Mouse (Mus musculus) hindbrain, embryonic 14.5 days (tissue): ENCODE data around the gene Hnf1a. TPM values are rescaled to one million over a fixed set of nuclear protein-coding genes. Genes with fewer than 3 reads are reported as not detected.
A peak's percentile ranks its signal among the peaks of the same experiment; 100 is the strongest.

Experiments used
- ATAC-seq: fragments of 200-750 bp; cut with Nextera tagmentation; 2 replicates; pipeline ENCODE4 v1.8.0; 2017; ENCODE audit warnings: moderate number of reproducible peaks, mild to moderate bottlenecking, moderate TSS enrichment, moderate library complexity; ENCODE audit not compliant: low FRiP score
- DNase-seq: peaks from one replicate; pipeline ENCODE4 v3.0.0-alpha.2; 2015; ENCODE audit warnings: low spot score
- H3K27ac ChIP-seq: fragments of 300-500 bp; sonication (generic); 2 replicates; pipeline ENCODE4 v1.5.1; 2014; ENCODE audit warnings: mild to moderate bottlenecking, moderate library complexity
- H3K27me3 ChIP-seq: fragments of 300-500 bp; sonication (generic); 2 replicates; pipeline ENCODE4 v1.6.1; 2014; ENCODE audit warnings: mild to moderate bottlenecking, low read length, mixed read lengths; ENCODE audit not compliant: control insufficient read depth, insufficient read depth
- H3K36me3 ChIP-seq: fragments of 300-500 bp; sonication (generic); replicated peaks from 2 replicates; pipeline ENCODE4 v1.6.1; 2014; ENCODE audit not compliant: control insufficient read depth, insufficient read depth
- H3K4me1 ChIP-seq: fragments of 300-500 bp; sonication (generic); replicated peaks from 2 replicates; pipeline ENCODE4 v1.6.1; 2014; ENCODE audit warnings: antibody characterized with exemption, low read length, mixed read lengths; ENCODE audit not compliant: control insufficient read depth, insufficient read depth
- H3K4me2 ChIP-seq: fragments of 300-500 bp; sonication (generic); replicated peaks from 2 replicates; pipeline ENCODE4 v1.6.1; 2014; ENCODE audit warnings: mild to moderate bottlenecking, moderate library complexity
- H3K4me3 ChIP-seq: fragments of 300-500 bp; sonication (generic); replicated peaks from 2 replicates; pipeline ENCODE4 v1.5.1; 2014; ENCODE audit warnings: mild to moderate bottlenecking, low read length
- H3K9ac ChIP-seq: fragments of 300-500 bp; sonication (generic); 2 replicates; pipeline ENCODE4 v1.6.1; 2014
- H3K9me3 ChIP-seq: fragments of 300-500 bp; sonication (generic); 2 replicates; pipeline ENCODE4 v1.6.1; 2016; ENCODE audit warnings: low read length; ENCODE audit not compliant: control insufficient read depth
- WGBS: fragments of 180-500 bp; shearing (Covaris S2); extraction: QIAGEN DNeasy Blood & Tissue Kit; methylation state at CpG from one replicate; pipeline ENCODE4 v1.1.7; 2014; 5-methylcytosine and 5-hydroxymethylcytosine counted together
- polyA plus RNA-seq: library from polyadenylated mRNA; unstranded; fragments of >200 nt; fragmentation: Nextera tagmentation; extraction: Ambion mirVana; gene quantifications from 2 replicates; pipeline ENCODE4 v1.2.1, GENCODE M21; 2014

The Hnf1a gene
- polyA plus RNA-seq, 1 experiment from 2014 or later = not detected

DNA sequence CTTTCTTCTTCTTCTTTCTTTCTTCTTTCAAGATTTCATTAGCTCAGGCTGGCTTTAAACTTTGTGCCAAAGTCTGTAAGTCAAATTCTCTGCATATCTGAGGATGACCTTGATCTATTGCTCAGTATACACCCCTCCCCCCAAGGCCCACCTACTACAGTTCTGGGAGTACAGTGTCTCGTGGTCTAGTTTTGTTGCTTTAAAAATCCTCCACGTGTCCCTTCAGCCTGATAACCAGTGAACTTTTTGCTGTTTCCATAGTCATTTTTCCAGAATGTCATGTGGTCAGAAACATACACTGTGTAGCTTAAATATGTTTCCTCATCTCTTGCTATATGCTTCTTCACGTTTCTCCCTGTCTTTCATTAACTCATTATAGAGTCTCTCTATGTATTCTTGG is 39.1 kb upstream of the Hnf1a start:
- Histone ChIP-seq H3K9ac (peak overlapping the region; percentile 92), H3K4me1 (peaks cover 26% of the 10 kb centered on the region), H3K9me3 (no peaks in the 10 kb centered on the region), H3K36me3 (no peaks in the 10 kb centered on the region), H3K27me3 (no peaks in the 10 kb centered on the region), H3K4me3 (peak overlapping the region; percentile 78), H3K27ac (peak overlapping the region; percentile 91), H3K4me2 (peak overlapping the region; percentile 57)
- WGBS = 56% methylated on average over 3 of the region's 3 CpGs
- ATAC-seq (no peak), DNase-seq (no peak)

DNA sequence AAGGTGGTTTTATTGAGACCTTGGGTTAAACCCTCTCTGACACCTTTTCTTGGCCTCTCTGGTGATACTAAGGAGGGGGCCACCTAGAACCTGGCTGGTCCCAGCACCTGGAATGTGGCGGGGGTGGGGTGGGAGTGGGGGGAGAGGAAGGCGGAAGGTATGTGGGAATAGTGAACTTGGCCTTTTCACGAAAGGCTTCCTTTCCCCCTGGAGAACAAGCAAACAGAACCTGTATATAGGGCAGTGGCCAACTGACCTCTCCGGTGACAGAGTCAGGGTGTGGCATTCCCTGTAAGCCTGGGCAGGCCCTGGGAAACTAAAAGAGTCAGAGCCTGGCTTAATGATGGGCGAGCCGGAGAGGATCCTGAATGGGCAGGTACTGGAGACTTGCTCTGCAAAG is 38.2 kb upstream of the Hnf1a start:
- no peak overlapping the region for H3K27ac ChIP-seq
- no peak overlapping the region for H3K4me3 ChIP-seq
- H3K9me3 ChIP-seq = no peaks in the 10 kb centered on the region
- no peak overlapping the region for H3K9ac ChIP-seq
- ATAC-seq = no peak
- DNase-seq = no peak
- WGBS = 90% methylated on average over 6 of the region's 6 CpGs
- no peaks in the 10 kb centered on the region for H3K36me3 ChIP-seq
- peaks cover 23% of the 10 kb centered on the region for H3K4me1 ChIP-seq
- no peak overlapping the region for H3K4me2 ChIP-seq
- no peaks in the 10 kb centered on the region for H3K27me3 ChIP-seq

DNA sequence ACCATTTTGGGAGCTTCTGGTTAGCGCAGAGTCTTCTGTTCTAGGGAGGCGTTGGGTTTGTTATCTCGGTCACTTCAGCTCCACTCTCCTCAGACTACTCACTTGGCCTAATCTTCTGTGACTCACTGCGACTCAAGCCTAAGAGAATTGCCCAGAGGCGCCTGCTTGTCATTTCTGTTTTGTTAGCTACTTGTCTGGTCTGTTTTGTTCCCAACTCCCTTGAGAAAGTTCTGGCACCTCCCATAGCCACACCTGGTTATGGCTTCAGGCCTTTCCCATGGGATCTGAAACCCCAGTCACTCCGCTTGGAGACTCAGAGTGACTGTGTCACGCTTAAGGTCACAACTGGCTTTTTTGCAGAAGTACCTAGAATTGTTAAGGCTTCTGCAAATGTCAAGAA is 37.4 kb upstream of the Hnf1a start:
- DNase-seq (no peak), ATAC-seq (no peak)
- no peak overlapping the region for H3K27ac ChIP-seq
- no peaks in the 10 kb centered on the region for H3K27me3 ChIP-seq
- no peaks in the 10 kb centered on the region for H3K9me3 ChIP-seq
- H3K4me3 ChIP-seq = no peak overlapping the region
- 93% methylated on average over 7 of the region's 7 CpGs for WGBS
- H3K4me2 ChIP-seq = no peak overlapping the region
- no peak overlapping the region for H3K9ac ChIP-seq
- no peaks in the 10 kb centered on the region for H3K36me3 ChIP-seq
- peaks cover 20% of the 10 kb centered on the region for H3K4me1 ChIP-seq

GRCm38 (mm10) chr5:115007768-115008167 is 36.9 kb upstream of the Hnf1a start:
- Histone ChIP-seq H3K27ac (no peak overlapping the region), H3K4me1 (peaks cover 14% of the 10 kb centered on the region), H3K9me3 (no peaks in the 10 kb centered on the region), H3K4me3 (no peak overlapping the region), H3K9ac (no peak overlapping the region), H3K27me3 (no peaks in the 10 kb centered on the region), H3K36me3 (no peaks in the 10 kb centered on the region), H3K4me2 (no peak overlapping the region)
- ATAC-seq (no peak), DNase-seq (no peak)
- WGBS = 85% methylated on average over 5 of the region's 5 CpGs

DNA sequence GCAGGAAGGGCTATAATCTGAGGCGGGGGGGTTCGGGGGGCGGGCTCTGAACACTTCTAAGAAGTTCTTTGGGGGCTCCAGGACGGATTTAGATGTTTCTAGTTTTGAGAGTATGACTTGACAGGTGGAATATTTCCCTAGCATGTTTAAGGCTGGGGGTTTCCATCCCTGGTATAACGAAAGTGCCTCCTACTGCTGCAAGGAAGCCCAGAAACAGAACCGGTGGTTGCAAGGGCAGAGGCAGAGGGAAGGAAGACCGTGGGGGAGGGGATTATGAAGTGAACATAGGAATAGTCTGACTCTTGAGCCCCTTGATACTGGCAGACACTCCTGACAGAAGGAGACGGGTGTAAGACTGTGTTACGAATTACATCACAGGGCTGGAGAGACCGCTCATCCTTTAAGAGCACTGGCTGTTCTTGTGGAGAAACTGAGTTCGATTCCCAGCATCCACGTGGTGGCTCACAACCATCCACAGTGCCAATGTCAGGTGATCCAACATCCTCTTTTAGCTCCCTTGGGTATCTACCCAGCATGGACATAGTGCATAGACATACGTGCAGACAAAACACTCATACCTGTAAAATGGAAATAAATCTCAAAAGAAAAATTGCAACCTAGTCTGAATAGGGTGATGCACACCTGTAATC is 32.5 kb upstream of the Hnf1a start:
- WGBS = 85% methylated on average over 13 of the region's 13 CpGs
- DNase-seq (no peak), ATAC-seq (no peak)
- H3K4me2 ChIP-seq = no peak overlapping the region
- H3K27ac ChIP-seq = no peak overlapping the region
- H3K9me3 ChIP-seq = no peaks in the 10 kb centered on the region
- H3K36me3 ChIP-seq = no peaks in the 10 kb centered on the region
- no peak overlapping the region for H3K9ac ChIP-seq
- no peaks in the 10 kb centered on the region for H3K4me1 ChIP-seq
- no peaks in the 10 kb centered on the region for H3K27me3 ChIP-seq
- no peak overlapping the region for H3K4me3 ChIP-seq

DNA sequence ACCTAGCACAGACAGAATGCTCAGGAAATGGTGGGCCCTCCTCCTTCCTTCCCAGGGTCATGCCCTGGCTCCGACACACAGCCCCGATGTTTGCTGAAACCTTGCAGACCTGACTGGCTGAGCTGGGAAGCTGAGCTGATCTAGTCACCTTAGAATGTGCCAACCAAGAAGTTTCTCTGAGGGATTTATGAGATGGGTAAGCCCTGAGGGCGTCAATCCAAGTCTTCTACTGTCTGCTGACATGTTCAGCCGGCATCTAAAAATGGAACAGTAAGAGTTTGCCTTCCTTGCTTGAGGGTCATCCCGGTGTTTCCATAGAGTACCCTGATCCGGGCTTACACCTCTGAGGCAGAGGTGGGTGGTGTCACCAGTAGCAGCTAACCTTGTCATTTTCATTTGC is 31.9 kb upstream of the Hnf1a start:
- no peak for DNase-seq
- Histone ChIP-seq H3K4me3 (no peak overlapping the region), H3K9ac (no peak overlapping the region), H3K4me1 (no peaks in the 10 kb centered on the region), H3K9me3 (no peaks in the 10 kb centered on the region), H3K27me3 (no peaks in the 10 kb centered on the region), H3K36me3 (no peaks in the 10 kb centered on the region), H3K4me2 (no peak overlapping the region), H3K27ac (no peak overlapping the region)
- 82% methylated on average over 6 of the region's 6 CpGs for WGBS
- ATAC-seq = no peak

DNA sequence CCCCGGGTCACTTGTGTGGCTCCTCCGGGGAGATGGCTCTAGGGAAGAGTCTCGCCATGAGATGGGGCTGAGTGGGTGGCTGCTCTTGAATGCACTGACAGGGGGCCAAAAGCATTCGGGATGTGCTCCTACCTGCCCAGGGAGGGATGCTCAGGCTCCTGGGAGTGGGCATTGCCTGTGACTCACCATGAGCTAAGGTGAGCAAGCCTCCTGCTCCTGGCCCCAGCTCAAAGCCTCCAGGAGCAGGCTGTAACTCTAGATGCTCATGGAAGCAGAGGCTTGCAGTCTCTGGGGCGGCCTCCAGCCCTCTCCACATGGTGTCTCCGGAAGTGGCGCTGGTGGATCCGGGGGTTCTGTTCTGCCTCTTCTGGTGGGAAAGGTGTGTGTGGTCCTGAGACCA is 30.6 kb upstream of the Hnf1a start:
- H3K4me1 ChIP-seq = no peaks in the 10 kb centered on the region
- H3K27ac ChIP-seq = no peak overlapping the region
- no peak for DNase-seq
- 79% methylated on average over 8 of the region's 8 CpGs for WGBS
- no peak for ATAC-seq
- no peak overlapping the region for H3K4me2 ChIP-seq
- no peak overlapping the region for H3K9ac ChIP-seq
- H3K27me3 ChIP-seq = no peaks in the 10 kb centered on the region
- no peak overlapping the region for H3K4me3 ChIP-seq
- H3K36me3 ChIP-seq = no peaks in the 10 kb centered on the region
- H3K9me3 ChIP-seq = no peaks in the 10 kb centered on the region

GRCm38 (mm10) chr5:115000503-115000902 is 29.6 kb upstream of the Hnf1a start:
- Histone ChIP-seq H3K27ac (no peak overlapping the region), H3K4me1 (no peaks in the 10 kb centered on the region), H3K27me3 (no peaks in the 10 kb centered on the region), H3K9ac (no peak overlapping the region), H3K4me3 (no peak overlapping the region), H3K4me2 (no peak overlapping the region), H3K9me3 (no peaks in the 10 kb centered on the region), H3K36me3 (no peaks in the 10 kb centered on the region)
- no peak for DNase-seq
- WGBS = 92% methylated on average over 2 of the region's 2 CpGs
- no peak for ATAC-seq

DNA sequence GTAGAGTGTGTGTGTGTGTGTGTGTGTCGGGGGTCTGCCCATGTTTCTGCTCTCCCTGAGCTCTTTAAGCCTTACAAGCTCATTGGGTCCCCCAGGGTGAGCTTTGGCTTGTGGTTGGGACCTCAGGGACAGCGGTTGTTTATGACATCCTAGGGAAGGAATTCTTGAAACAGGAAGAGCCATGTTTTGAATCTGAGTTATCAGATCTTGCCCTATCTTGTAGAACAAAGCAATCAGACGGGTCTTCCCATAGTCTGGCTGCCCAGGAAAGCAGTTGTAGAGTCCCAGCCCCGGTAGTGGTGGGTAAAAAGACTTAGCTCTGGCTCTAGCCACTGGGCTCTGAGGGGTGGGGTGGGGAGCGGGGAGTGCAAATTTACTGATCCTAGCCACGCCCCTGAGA is 26.4 kb upstream of the Hnf1a start:
- ATAC-seq (no peak), DNase-seq (no peak)
- no peaks in the 10 kb centered on the region for H3K27me3 ChIP-seq
- H3K9me3 ChIP-seq = no peaks in the 10 kb centered on the region
- H3K4me2 ChIP-seq = no peak overlapping the region
- no peak overlapping the region for H3K9ac ChIP-seq
- H3K36me3 ChIP-seq = no peaks in the 10 kb centered on the region
- WGBS = 69% methylated on average over 6 of the region's 6 CpGs
- H3K27ac ChIP-seq = no peak overlapping the region
- H3K4me3 ChIP-seq = no peak overlapping the region
- no peaks in the 10 kb centered on the region for H3K4me1 ChIP-seq

GRCm38 (mm10) chr5:114996447-114996846 is 25.6 kb upstream of the Hnf1a start:
- H3K9ac ChIP-seq = no peak overlapping the region
- DNase-seq (no peak), ATAC-seq (no peak)
- no peaks in the 10 kb centered on the region for H3K4me1 ChIP-seq
- H3K4me3 ChIP-seq = no peak overlapping the region
- no peak overlapping the region for H3K27ac ChIP-seq
- H3K4me2 ChIP-seq = no peak overlapping the region
- H3K36me3 ChIP-seq = no peaks in the 10 kb centered on the region
- H3K27me3 ChIP-seq = no peaks in the 10 kb centered on the region
- 82% methylated on average over 16 of the region's 16 CpGs for WGBS
- H3K9me3 ChIP-seq = no peaks in the 10 kb centered on the region
